In the genomic region with DNA sequence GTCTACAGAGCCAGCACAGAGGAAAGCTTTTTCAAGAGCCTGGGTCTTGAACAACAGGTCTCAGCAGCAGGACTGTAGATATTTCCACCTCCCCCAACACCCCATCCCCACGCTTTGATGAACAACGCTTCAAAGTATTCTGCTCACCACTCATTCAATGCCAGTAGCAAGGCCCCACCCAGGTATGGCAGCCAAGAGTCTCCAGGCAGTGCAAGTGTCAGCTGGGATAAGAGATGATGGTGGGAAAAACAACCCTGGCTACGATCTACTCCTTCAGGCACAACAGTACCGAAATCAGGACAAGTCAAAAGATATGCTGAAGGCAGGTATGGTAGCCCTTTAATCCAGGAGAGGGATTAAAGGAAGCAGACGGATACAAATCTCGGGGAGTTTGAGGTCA, we compare ENCODE assay signal across 23 mouse cellular contexts. TPM values are rescaled to one million over a fixed set of nuclear protein-coding genes. Genes with fewer than 3 reads are reported as not detected.
"Had no signal": no experiment of that assay in that cellular context is flagged by ENCODE, and none has a peak within 500 bp of the region (broad histone marks: within the 10 kb centered on the region; RNA-seq: fewer than 3 reads in every experiment).

No protein-coding gene starts in this region.

- H3K27me3 ChIP-seq: neural tube, embryonic 12.5 days; neural tube, embryonic 13.5 days; neural tube, embryonic 15.5 days; stomach, embryonic 15.5 days had no signal

- H3K4me3 ChIP-seq: neural tube, embryonic 12.5 days; neural tube, embryonic 13.5 days; neural tube, embryonic 15.5 days; stomach, embryonic 15.5 days had no signal

- H3K9me3 ChIP-seq: neural tube, embryonic 12.5 days; neural tube, embryonic 13.5 days; neural tube, embryonic 15.5 days; stomach, embryonic 15.5 days had no signal

- H3K4me1 ChIP-seq: neural tube, embryonic 12.5 days; neural tube, embryonic 13.5 days; neural tube, embryonic 15.5 days; stomach, embryonic 15.5 days had no signal

- H3K27ac ChIP-seq: neural tube, embryonic 12.5 days; neural tube, embryonic 13.5 days; neural tube, embryonic 15.5 days; stomach, embryonic 15.5 days; stomach, postnatal 0 days had no signal

- H3K36me3 ChIP-seq: neural tube, embryonic 12.5 days; neural tube, embryonic 13.5 days; neural tube, embryonic 15.5 days; stomach, embryonic 15.5 days had no signal

- DNase-seq: retina, postnatal 1 day; right cerebral cortex, adult 18-20 months; right cerebral cortex, postnatal 14 days; right cerebral cortex, postnatal 25 days; right cerebral cortex, postnatal 4 days; spleen, adult 18-20 months; thymus, adult 18-20 months; thymus, adult 2 months; thymus, postnatal 14 days; thymus, postnatal 25 days; thymus, postnatal 36 days; thymus, postnatal 4 days had no signal

RNA-seq across cellular contexts. Expression of gene Ctse, which starts 11.9 kb away (rescaled TPM):
- polyA plus RNA-seq: neural tube, embryonic 13.5 days; neural tube, embryonic 14.5 days; neural tube, embryonic 15.5 days had no signal

RNA-seq across cellular contexts. Expression of gene Avpr1b, which starts 27.2 kb away (rescaled TPM):
- total RNA-seq: neutrophil, adult 5-6 weeks had no signal
- polyA plus RNA-seq: neural tube, embryonic 12.5 days; neural tube, embryonic 13.5 days; neural tube, embryonic 14.5 days; neural tube, embryonic 15.5 days; spleen, adult 2 months; stomach, embryonic 14.5 days; stomach, embryonic 15.5 days; testis, adult 2 months; thymus, adult 2 months; thymus, postnatal 0 days had no signal
